Mouse (Mus musculus) limb, embryonic 10.5 days (tissue): ENCODE measurements at regions not wholly inside any gene's neighbourhood (a gene's known extent, or its start where the extent isn't known, plus 50 kb on each side); places are given as distances from the start of the nearest gene placed in this dataset.

Source experiments
- DNase-seq: peaks from one replicate; pipeline ENCODE4 v3.0.0-alpha.2; 2017; ENCODE audit warnings: low spot score
- H3K27ac ChIP-seq: fragments of 300-500 bp; sonication (generic); 2 replicates; pipeline ENCODE4 v1.5.1; 2016; ENCODE audit warnings: mild to moderate bottlenecking
- H3K27me3 ChIP-seq: fragments of 300-500 bp; sonication (generic); 2 replicates; pipeline ENCODE4 v1.6.1; 2016; ENCODE audit warnings: low read depth, mild to moderate bottlenecking; ENCODE audit not compliant: poor library complexity, severe bottlenecking
- H3K36me3 ChIP-seq: fragments of 300-500 bp; sonication (generic); 2 replicates; pipeline ENCODE4 v1.6.1; 2016; ENCODE audit warnings: mild to moderate bottlenecking, moderate library complexity
- H3K4me1 ChIP-seq: fragments of 300-500 bp; sonication (generic); 2 replicates; pipeline ENCODE4 v1.6.1; 2016
- H3K4me3 ChIP-seq: fragments of 300-500 bp; sonication (generic); 2 replicates; pipeline ENCODE4 v1.5.1; 2016; ENCODE audit warnings: mild to moderate bottlenecking, moderate library complexity
- H3K9me3 ChIP-seq: fragments of 300-500 bp; sonication (generic); replicated peaks from 2 replicates; pipeline ENCODE4 v1.6.1; 2016; ENCODE audit warnings: mild to moderate bottlenecking
- WGBS: fragments of 180-500 bp; shearing (Covaris S2); methylation state at CpG from one replicate; pipeline ENCODE4 v1.1.7; 2016; 5-methylcytosine and 5-hydroxymethylcytosine counted together

DNA sequence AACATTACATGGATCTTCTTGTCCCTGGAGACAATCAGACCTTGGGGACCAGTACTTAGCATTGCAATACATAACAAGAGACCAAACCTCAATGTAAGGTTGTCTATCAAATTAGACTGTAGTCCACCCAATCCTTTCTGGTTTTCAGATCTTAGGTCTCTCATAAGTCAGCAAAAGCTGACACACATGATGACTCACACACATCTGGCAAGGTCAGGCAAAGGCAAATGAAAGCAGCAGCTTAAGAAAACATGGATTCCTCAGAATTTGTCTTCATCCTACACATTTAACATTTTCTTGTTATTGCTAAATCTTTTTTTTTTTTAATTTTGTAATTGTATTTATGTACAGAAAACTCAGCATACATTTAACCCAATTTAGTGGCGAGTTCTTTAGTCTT lies 52.0 kb downstream of the Gm11983 start:
- Histone ChIP-seq H3K4me1 (no peaks in the 10 kb centered on the region), H3K36me3 (no peaks in the 10 kb centered on the region), H3K27me3 (no peaks in the 10 kb centered on the region), H3K9me3 (no peaks in the 10 kb centered on the region), H3K4me3 (no peak overlapping the region), H3K27ac (no peak overlapping the region)
- no peak for DNase-seq
- WGBS, result 95% methylated on average over 1 of the region's 1 CpGs

DNA sequence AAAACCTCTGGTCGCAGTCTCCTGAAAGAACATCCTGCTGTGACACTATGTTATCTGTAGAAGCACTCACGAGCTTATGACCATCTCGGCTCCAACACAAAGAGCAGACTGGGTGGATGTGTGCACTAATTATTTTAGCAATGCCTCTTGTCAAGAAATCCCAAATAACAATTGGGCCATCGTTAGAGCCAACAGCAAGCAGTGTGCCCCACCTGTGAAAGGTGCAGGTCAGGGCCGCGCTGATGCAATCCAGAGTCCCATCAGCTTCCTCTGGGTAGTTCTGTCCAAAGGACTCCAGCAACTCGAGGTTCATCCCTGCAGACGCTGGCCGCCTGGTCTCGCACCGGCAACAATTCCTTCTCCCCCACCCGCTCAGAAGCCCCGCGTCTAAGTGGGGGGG lies 54.6 kb downstream of the Gm11983 start:
- Histone ChIP-seq H3K4me3 (no peak overlapping the region), H3K36me3 (no peaks in the 10 kb centered on the region), H3K9me3 (no peaks in the 10 kb centered on the region), H3K4me1 (peaks cover 6% of the 10 kb centered on the region; the same call in 1 of the 2 replicates), H3K27me3 (no peaks in the 10 kb centered on the region), H3K27ac (no peak overlapping the region)
- 92% methylated on average over 14 of the region's 14 CpGs for WGBS
- DNase-seq, result no peak

DNA sequence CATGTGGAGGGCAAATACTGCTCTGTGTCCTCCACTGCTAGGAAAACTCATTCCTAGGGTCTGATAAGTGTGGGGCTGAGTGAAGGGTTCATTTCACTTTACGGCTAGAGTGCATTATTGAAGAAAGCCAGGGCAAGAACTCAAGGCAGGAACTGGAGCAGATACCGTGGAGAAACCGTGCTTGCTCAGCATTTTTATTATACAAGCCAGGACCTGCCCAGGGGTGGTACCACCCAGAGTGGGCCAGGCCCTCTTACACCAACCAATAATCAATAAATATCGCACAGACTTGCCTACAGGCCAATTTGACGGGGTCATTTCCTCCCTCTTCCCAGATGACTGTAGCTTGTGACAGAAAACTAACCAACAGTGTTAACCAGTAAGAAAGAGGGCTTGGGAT lies 57.7 kb downstream of the Gm11983 start:
- H3K4me3 ChIP-seq, result no peak overlapping the region
- no peaks in the 10 kb centered on the region for H3K9me3 ChIP-seq
- H3K4me1 ChIP-seq, result peaks cover 12% of the 10 kb centered on the region
- no peak overlapping the region for H3K27ac ChIP-seq
- no peaks in the 10 kb centered on the region for H3K36me3 ChIP-seq
- DNase-seq, result no peak
- WGBS, result 72% methylated on average over 5 of the region's 5 CpGs
- no peaks in the 10 kb centered on the region for H3K27me3 ChIP-seq

DNA sequence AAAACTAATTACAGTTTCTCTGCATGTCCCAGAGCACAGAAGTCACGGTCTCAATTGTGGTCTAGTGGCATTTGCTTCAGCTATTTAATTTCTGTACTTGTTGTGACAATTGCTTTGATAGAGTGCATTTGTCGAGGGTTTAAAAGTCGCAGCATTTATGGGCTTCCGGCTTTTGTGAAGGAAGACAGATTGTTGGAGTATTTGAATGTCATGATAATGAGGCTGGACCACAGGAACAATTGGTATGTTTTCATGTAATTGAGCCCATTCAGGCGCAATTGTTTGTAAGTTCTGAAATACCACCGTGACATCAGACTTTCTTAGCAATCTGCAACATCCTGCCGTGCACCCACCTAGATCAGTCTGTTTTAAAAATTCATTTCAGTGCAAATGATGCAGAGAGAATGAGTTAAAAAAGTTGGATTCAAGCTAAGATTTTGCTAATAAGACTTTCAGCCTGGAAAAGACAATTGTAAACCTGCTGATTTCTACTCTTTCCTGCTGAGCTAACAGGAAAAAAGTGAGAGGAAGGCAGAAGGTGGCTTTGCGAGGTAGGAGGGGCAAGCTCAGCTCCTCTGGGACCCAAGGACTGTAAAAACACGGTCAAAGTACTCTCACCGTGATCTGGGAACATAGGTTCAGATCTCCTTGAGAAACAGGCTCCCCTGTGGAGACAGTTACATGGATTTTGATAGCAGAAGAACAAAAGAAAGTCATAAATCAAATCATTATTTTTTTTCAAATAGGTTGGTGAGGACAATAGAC lies 58.7 kb downstream of the Gm11983 start:
- no peaks in the 10 kb centered on the region for H3K36me3 ChIP-seq
- no peak for DNase-seq
- no peaks in the 10 kb centered on the region for H3K9me3 ChIP-seq
- WGBS, result 71% methylated on average over 10 of the region's 10 CpGs
- no peaks in the 10 kb centered on the region for H3K27me3 ChIP-seq
- no peak overlapping the region for H3K4me3 ChIP-seq
- H3K4me1 ChIP-seq, result peaks cover 21% of the 10 kb centered on the region
- H3K27ac ChIP-seq, result no peak overlapping the region

DNA sequence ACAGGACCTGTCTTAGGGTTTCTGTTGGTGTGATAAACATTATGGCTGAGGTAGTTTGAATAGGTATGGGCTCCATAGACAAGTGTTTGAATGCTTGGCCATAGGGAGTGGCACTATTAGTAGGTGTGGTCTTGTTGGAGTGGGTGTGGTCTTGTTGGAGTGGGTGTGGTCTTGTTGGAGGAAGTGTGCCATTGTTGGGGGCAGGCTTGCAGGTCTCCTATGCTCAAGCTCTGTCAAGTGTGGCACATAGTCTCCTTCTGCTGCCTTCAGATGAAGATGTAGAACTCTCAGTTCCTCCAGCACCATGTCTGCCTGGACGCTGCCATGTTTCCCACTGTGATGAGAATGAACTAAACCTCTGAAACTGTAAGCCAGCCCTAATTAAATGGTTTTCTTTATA lies 59.9 kb downstream of the Gm11983 start:
- no peaks in the 10 kb centered on the region for H3K27me3 ChIP-seq
- peaks cover 26% of the 10 kb centered on the region for H3K4me1 ChIP-seq
- WGBS, result 90% methylated on average over 1 of the region's 1 CpGs
- no peak overlapping the region for H3K4me3 ChIP-seq
- no peaks in the 10 kb centered on the region for H3K36me3 ChIP-seq
- H3K9me3 ChIP-seq, result no peaks in the 10 kb centered on the region
- H3K27ac ChIP-seq, result no peak overlapping the region
- no peak for DNase-seq

DNA sequence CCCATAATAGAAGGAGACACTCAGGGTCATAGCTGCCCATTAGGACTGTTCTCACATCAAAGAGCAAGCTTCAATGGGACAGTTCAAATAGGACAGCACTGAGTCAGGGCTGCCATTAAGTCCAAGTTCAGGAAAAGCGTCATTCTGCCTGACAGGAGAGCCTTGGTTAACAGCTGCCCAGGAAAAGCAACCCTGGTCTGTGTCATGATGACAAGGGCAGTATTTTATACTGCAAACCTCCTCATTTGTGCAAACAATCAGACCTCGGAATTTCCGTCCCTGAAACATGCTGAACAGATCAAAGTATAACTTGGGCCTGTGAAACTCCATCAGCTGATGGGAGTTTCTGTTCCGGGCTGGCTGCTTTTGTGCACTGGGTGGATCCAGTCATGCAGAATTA lies 62.8 kb downstream of the Gm11983 start:
- H3K9me3 ChIP-seq, result no peaks in the 10 kb centered on the region
- H3K27me3 ChIP-seq, result no peaks in the 10 kb centered on the region
- H3K4me1 ChIP-seq, result peaks cover 22% of the 10 kb centered on the region
- no peaks in the 10 kb centered on the region for H3K36me3 ChIP-seq
- no peak overlapping the region for H3K27ac ChIP-seq
- peak; percentile 30 for DNase-seq
- H3K4me3 ChIP-seq, result no peak overlapping the region
- WGBS, result 29% methylated on average over 4 of the region's 4 CpGs

DNA sequence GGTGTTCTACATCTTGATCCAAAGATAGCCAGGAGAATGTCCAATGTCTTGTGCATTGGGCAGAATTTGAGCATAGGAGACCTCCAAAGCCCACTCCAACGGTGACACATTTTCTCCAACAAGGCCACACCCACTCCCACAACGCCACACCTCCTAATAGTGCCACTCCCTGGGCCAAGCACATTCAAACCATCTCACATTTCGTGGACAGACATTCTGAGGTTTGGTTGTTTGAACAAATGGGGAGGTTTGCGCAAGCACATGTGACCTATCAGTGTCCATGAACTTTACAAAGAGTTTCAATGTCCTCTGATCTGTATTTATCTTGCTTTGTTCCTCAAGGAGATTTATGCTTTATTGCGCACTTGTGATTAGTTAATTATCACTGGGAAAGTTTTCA lies 63.5 kb downstream of the Gm11983 start:
- Histone ChIP-seq H3K27ac (no peak overlapping the region), H3K4me1 (peaks cover 20% of the 10 kb centered on the region; the same call in 1 of the 2 replicates), H3K9me3 (no peaks in the 10 kb centered on the region), H3K4me3 (no peak overlapping the region), H3K27me3 (no peaks in the 10 kb centered on the region), H3K36me3 (no peaks in the 10 kb centered on the region)
- no peak for DNase-seq
- WGBS, result 79% methylated on average over 5 of the region's 5 CpGs

DNA sequence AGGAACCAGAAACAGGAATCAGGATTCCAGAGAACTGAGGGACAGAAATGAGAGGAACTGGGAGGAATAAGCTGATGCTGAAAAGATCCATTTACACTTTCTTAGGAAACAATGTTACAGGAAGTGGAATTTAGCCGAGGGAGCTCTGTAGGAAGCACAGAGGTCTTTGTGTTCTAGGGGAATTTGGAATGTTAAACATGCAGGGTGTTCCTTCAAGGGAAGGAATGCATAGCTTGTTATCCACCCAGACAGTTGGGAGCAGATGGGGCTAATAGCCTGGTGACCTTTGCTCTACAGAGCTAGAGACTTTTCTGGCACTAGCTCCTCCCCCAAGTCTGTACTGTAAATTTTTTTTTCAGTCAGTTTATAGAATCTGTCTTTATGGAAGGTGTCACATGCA lies 64.1 kb downstream of the Gm11983 start:
- Histone ChIP-seq H3K4me3 (no peak overlapping the region), H3K4me1 (peaks cover 20% of the 10 kb centered on the region; the same call in 1 of the 2 replicates), H3K27me3 (no peaks in the 10 kb centered on the region), H3K36me3 (no peaks in the 10 kb centered on the region), H3K27ac (no peak overlapping the region), H3K9me3 (no peaks in the 10 kb centered on the region)
- 26% methylated on average over 1 of the region's 1 CpGs for WGBS
- DNase-seq, result no peak

DNA sequence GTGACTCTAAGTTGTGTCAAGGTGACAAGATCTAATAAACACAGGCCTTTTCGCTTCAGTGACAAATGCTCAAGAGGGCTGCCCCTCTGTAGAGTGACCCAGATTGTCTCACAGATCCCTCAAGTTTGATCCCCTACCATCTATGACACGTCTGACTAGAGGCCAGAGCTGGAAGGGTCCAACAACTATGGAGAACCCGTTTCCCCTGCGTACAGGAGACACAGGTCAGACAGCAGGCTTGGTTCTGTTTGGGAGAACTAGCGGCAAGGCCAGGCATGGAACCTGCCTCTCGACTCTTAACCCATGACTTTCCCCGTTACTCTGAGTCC lies 68.1 kb downstream of the Gm11983 start:
- Histone ChIP-seq H3K4me3 (no peak overlapping the region), H3K27me3 (no peaks in the 10 kb centered on the region), H3K4me1 (peaks cover 10% of the 10 kb centered on the region; the same call in 1 of the 2 replicates), H3K27ac (no peak overlapping the region), H3K36me3 (no peaks in the 10 kb centered on the region), H3K9me3 (no peaks in the 10 kb centered on the region)
- 83% methylated on average over 7 of the region's 7 CpGs for WGBS
- DNase-seq, result no peak

DNA sequence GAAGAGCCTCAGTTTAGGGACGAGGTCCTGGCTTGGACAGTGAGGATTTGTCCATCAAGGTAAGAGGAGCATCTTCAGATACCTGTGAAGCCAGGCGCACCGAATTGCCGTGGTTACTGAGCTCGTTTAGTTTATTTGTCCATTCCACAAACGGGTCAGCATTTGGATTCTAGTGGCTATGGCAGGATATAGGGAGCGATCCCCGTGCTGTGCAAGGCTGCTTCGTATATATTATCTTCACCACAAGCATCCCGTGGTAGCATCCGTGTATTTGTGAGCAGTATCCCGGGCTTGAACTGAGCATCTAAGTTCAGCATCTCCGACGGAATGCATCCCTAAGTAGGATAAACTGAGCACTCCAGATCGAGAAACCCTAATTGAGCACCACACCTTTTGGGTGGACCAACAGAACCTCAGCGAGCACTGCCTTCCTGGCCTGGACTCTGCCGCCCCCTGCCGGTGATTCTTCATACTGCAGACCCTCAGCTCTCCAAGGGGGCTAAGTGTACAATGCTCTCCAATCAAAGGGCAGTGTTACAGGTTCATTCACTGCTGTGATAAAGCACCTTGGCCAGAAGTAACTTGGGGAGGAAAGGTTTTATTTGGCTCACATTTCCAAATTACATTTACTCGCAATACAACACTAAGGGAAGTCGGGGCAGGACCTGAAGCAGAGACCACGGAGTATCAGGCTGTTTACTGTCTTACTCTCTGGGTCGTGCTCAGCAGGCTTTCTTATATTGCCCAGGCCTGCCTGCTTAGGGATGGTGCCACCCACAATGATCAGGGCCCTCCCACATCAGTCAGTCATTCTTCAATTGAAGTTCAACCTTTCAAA lies 68.6 kb downstream of the Gm11983 start:
- 53% methylated on average over 22 of the region's 22 CpGs for WGBS
- Histone ChIP-seq H3K4me3 (no peak overlapping the region), H3K27me3 (no peaks in the 10 kb centered on the region), H3K4me1 (0 out of 2 replicates have a peak, but pooled peaks cover 4% of the 10 kb centered on the region), H3K9me3 (no peaks in the 10 kb centered on the region), H3K27ac (no peak overlapping the region), H3K36me3 (no peaks in the 10 kb centered on the region)
- peak; percentile 88 for DNase-seq

DNA sequence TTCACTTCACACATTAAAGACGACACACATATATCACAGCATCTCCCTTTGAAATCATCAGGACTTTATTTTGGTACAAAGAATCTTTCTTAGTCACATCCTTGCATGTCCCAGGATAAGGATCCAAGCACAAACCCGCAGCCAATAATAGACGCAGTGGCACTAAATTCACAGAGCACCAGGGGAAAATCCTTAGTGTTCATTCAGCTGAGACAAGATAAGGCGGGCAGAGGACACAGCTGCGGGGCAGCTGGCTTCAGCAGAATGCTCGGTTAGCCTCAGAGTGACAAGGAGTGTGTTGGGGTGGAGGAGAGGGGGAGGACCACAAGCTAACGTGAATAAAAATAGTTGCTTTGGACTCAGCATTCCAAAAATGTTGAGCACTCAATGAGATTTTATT lies 70.7 kb downstream of the Gm11983 start:
- WGBS, result 78% methylated on average over 7 of the region's 7 CpGs
- H3K36me3 ChIP-seq, result no peaks in the 10 kb centered on the region
- H3K27ac ChIP-seq, result no peak overlapping the region
- no peaks in the 10 kb centered on the region for H3K27me3 ChIP-seq
- no peaks in the 10 kb centered on the region for H3K9me3 ChIP-seq
- H3K4me1 ChIP-seq, result no peaks in the 10 kb centered on the region
- no peak overlapping the region for H3K4me3 ChIP-seq
- peak; percentile 18 for DNase-seq

DNA sequence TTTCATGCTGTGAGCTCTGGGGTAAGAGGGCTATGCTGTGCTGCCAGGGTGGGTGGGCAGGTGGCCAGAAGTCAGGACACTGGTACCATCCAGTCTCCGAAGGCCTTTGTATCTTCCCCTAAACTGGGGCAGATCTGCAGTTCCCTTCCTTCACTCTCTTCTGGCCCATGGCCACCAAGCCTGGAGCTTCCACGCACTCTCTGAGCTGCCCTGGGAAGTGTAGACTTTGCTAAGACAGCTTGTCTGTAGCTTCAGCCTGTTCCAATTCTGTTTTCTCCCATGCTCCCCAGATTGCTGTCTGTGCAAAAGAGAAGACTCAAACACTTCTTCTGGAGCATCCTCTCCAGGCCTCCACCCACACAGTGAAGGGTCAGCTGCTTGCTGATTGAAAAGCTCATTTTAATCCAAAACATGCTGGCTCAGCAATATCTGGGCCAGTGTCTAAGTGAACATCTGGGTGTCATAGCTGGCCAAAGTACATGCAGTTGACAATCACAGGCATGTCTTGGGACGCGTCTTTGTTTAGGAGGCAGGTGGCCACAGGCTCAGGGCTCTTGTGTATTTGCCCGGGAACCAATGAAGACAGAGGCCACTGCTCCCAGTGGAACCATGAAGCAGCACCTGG lies 72.0 kb downstream of the Gm11983 start:
- Histone ChIP-seq H3K27me3 (no peaks in the 10 kb centered on the region), H3K4me3 (no peak overlapping the region), H3K4me1 (no peaks in the 10 kb centered on the region), H3K36me3 (no peaks in the 10 kb centered on the region), H3K9me3 (no peaks in the 10 kb centered on the region), H3K27ac (no peak overlapping the region)
- no peak for DNase-seq
- WGBS, result 93% methylated on average over 5 of the region's 5 CpGs

DNA sequence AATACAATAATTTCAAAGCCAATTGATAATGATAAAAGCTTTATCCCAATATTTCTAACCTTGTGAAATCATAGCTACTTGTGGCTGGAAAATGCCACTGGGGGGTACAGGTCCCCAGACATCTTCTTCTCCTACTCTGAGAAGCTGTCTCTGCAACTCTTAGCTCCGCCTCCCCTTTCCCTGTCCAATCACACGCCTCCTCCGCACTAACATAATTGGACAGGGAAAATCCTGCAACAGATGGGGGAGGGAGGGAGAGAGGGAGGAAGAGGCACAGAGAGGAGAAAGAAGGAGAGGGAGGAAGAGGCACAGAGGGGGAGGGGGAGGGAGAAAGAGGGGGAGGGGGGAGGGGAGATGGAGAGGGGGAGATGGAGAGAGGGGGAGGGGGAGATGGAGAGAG lies 73.3 kb downstream of the Gm11983 start:
- no peak overlapping the region for H3K27ac ChIP-seq
- H3K27me3 ChIP-seq, result no peaks in the 10 kb centered on the region
- H3K4me3 ChIP-seq, result no peak overlapping the region
- no peaks in the 10 kb centered on the region for H3K4me1 ChIP-seq
- DNase-seq, result no peak
- H3K36me3 ChIP-seq, result no peaks in the 10 kb centered on the region
- 79% methylated on average over 3 of the region's 3 CpGs for WGBS
- H3K9me3 ChIP-seq, result no peaks in the 10 kb centered on the region
